ENCODE assay signal across 8 mouse cellular contexts in genomic region chr19:6341453-6342077, GRCm38 (mm10). TPM values are rescaled to one million over a fixed set of nuclear protein-coding genes. Genes with fewer than 3 reads are reported as not detected.
A peak's percentile ranks its signal among the peaks of the same experiment; 100 is the strongest.
DNase-seq lines count a peak whose midpoint lies in the region; ATAC-seq and TF ChIP-seq lines count a peak whose summit lies in the region.

No protein-coding gene starts in this region.

- peaks cover 74% of the 10 kb centered on the region for H3K36me3 ChIP-seq in E14TG2a.4 (ENCODE audit: insufficient read depth, low read length)
- peaks cover 67% of the 10 kb centered on the region for H3K36me3 ChIP-seq in forebrain, embryonic 15.5 days
- H3K36me3 ChIP-seq in liver, postnatal 0 days (replicated peaks; ENCODE audit: insufficient read depth, low read length) = peaks cover 49% of the 10 kb centered on the region

- ATAC-seq in forebrain, embryonic 15.5 days (replicated peaks) = no peak
- ATAC-seq in liver, postnatal 0 days = peak; percentile 1; the same call in 1 of the 2 replicates

- TF ChIP-seq CTCF in E14TG2a.4 (conservative IDR thresholded peaks at IDR 0.05; ENCODE audit: low read length) = no peak
- no peak for TF ChIP-seq CTCF in liver, postnatal 0 days (IDR thresholded peaks at IDR 0.05; ENCODE audit: low read depth)

- DNase-seq in heart, adult 11 months = peak; percentile 96
- no peak for DNase-seq in heart, postnatal 4 days
- no peak for DNase-seq in liver, postnatal 0 days
- no peak for DNase-seq in yolk sac, embryonic 10.5 days (ENCODE audit: low spot score)
- no peak for DNase-seq in gastrocnemius, adult 18-20 months (ENCODE audit: low spot score)
- DNase-seq in urinary bladder, postnatal 14 days (ENCODE audit: low spot score) = no peak

- H3K4me3 ChIP-seq in E14TG2a.4 (replicated peaks; ENCODE audit: low read length) = peak overlapping the region; percentile 87
- H3K4me3 ChIP-seq in forebrain, embryonic 15.5 days = peak overlapping the region; percentile 45
- peak overlapping the region; percentile 76 for H3K4me3 ChIP-seq in liver, postnatal 0 days (ENCODE audit: low read depth, low read length)

- WGBS in forebrain, embryonic 15.5 days = 12% methylated on average over 23 of the region's 23 CpGs
- 5% methylated on average over 22 of the region's 23 CpGs for WGBS in liver, postnatal 0 days (ENCODE audit: insufficient replicate concordance)

- no peak overlapping the region for H3K27ac ChIP-seq in forebrain, embryonic 15.5 days (replicated peaks)
- H3K27ac ChIP-seq in liver, postnatal 0 days (ENCODE audit: low read depth) = peak overlapping the region; percentile 94

- TF ChIP-seq EP300 in liver, postnatal 0 days (IDR thresholded peaks at IDR 0.05; ENCODE audit: low read depth) = no peak

- peaks cover 14% of the 10 kb centered on the region; the same call in 1 of the 2 replicates for H3K27me3 ChIP-seq in E14TG2a.4 (ENCODE audit: insufficient read depth, low read length)
- H3K27me3 ChIP-seq in forebrain, embryonic 15.5 days = no peaks in the 10 kb centered on the region
- no peaks in the 10 kb centered on the region for H3K27me3 ChIP-seq in liver, postnatal 0 days (ENCODE audit: insufficient read depth, low read length)

- H3K9me3 ChIP-seq in E14TG2a.4 (ENCODE audit: low read length) = no peaks in the 10 kb centered on the region
- no peaks in the 10 kb centered on the region for H3K9me3 ChIP-seq in forebrain, embryonic 15.5 days
- H3K9me3 ChIP-seq in liver, postnatal 0 days (ENCODE audit: low read length) = no peaks in the 10 kb centered on the region

- H3K9ac ChIP-seq in forebrain, embryonic 15.5 days (replicated peaks) = peak overlapping the region; percentile 47
- H3K9ac ChIP-seq in liver, postnatal 0 days (replicated peaks) = peak overlapping the region; percentile 75

- peaks cover 80% of the 10 kb centered on the region for H3K4me1 ChIP-seq in E14TG2a.4 (replicated peaks; ENCODE audit: low read depth, low read length)
- H3K4me1 ChIP-seq in forebrain, embryonic 15.5 days = peaks cover 24% of the 10 kb centered on the region
- peaks cover 37% of the 10 kb centered on the region for H3K4me1 ChIP-seq in liver, postnatal 0 days (ENCODE audit: insufficient read depth)

- peak overlapping the region; percentile 73 for H3K4me2 ChIP-seq in forebrain, embryonic 15.5 days (replicated peaks)
- H3K4me2 ChIP-seq in liver, postnatal 0 days (ENCODE audit: low read depth, low read length) = peak overlapping the region; percentile 94

RNA-seq across cellular contexts. Expression of gene Map4k2, which starts 0.6 kb away (rescaled TPM):
- 10 to 100 TPM; 37.5 to 42.8 TPM for total RNA-seq in heart, postnatal 4 days (2021)
- 12.7 and 14.1 TPM in 2 replicates for polyA plus RNA-seq in forebrain, embryonic 15.5 days (2015; fragmentation: Nextera tagmentation; extraction: Ambion mirVana)
- 5.6 and 5.7 TPM in 2 replicates for polyA plus RNA-seq in liver, postnatal 0 days (2015; fragmentation: Nextera tagmentation; extraction: Ambion mirVana)
- 1 to 10 TPM; 7.4 to 8.3 TPM for total RNA-seq in gastrocnemius, adult 18-20 months (2021)

RNA-seq across cellular contexts. Expression of gene Men1, which starts 6.8 kb away (rescaled TPM):
- total RNA-seq in heart, postnatal 4 days (2021) = 10 to 100 TPM; 16.6 to 18.5 TPM
- 94.6 and 97.7 TPM in 2 replicates for polyA plus RNA-seq in forebrain, embryonic 15.5 days (2015; fragmentation: Nextera tagmentation; extraction: Ambion mirVana)
- 10.0 and 11.1 TPM in 2 replicates for polyA plus RNA-seq in liver, postnatal 0 days (2015; fragmentation: Nextera tagmentation; extraction: Ambion mirVana)
- total RNA-seq in gastrocnemius, adult 18-20 months (2021) = 1 to 10 TPM; 6.2 to 6.9 TPM

RNA-seq across cellular contexts. Expression of gene Sf1, which starts 21.9 kb away (rescaled TPM):
- 100 to 1,000 TPM; 181 to 188 TPM for total RNA-seq in heart, postnatal 4 days (2021)
- 119 and 134 TPM in 2 replicates for polyA plus RNA-seq in forebrain, embryonic 15.5 days (2015; fragmentation: Nextera tagmentation; extraction: Ambion mirVana)
- 34.6 and 35.7 TPM in 2 replicates for polyA plus RNA-seq in liver, postnatal 0 days (2015; fragmentation: Nextera tagmentation; extraction: Ambion mirVana)
- total RNA-seq in gastrocnemius, adult 18-20 months (2021) = 10 to 100 TPM; 76.2 to 89.8 TPM

RNA-seq across cellular contexts. Expression of gene Cdc42bpg, which starts 35.3 kb away (rescaled TPM):
- 1 to 10 TPM; 8.2 to 10.0 TPM for total RNA-seq in heart, postnatal 4 days (2021)
- polyA plus RNA-seq in forebrain, embryonic 15.5 days (2015; fragmentation: Nextera tagmentation; extraction: Ambion mirVana) = 0.31 and 0.67 TPM in 2 replicates
- polyA plus RNA-seq in liver, postnatal 0 days (2015; fragmentation: Nextera tagmentation; extraction: Ambion mirVana) = 0.27 and 0.35 TPM in 2 replicates
- total RNA-seq in gastrocnemius, adult 18-20 months (2021) = 1 to 10 TPM; 6.4 to 8.8 TPM

RNA-seq across cellular contexts. Expression of gene Pygm, which starts 42.6 kb away (rescaled TPM):
- 100 to 1,000 TPM; 455 to 466 TPM for total RNA-seq in heart, postnatal 4 days (2021)
- polyA plus RNA-seq in forebrain, embryonic 15.5 days (2015; fragmentation: Nextera tagmentation; extraction: Ambion mirVana) = 3.4 and 3.5 TPM in 2 replicates
- polyA plus RNA-seq in liver, postnatal 0 days (2015; fragmentation: Nextera tagmentation; extraction: Ambion mirVana) = 2.5 and 8.9 TPM in 2 replicates
- total RNA-seq in gastrocnemius, adult 18-20 months (2021) = 1,000 to 10,000 TPM; 7,185 to 8,344 TPM

Comparison
In these comparisons a context has a peak if more than half of its experiments do, and no peak if none do; other contexts are left out.
1. RNA of gene Map4k2, which starts 0.6 kb away (total RNA-seq): 37.5 to 42.8 TPM in heart, postnatal 4 days; 7.4 to 8.3 TPM in gastrocnemius, adult 18-20 months; every median in the first group is over 4 times any median in the second.
2. Peak in every context shown above with its lines, with median percentiles within 50 percentile points of each other: H3K4me3 ChIP-seq.